Mouse (Mus musculus): ENCODE data around the gene Inafm2. TPM values are rescaled to one million over a fixed set of nuclear protein-coding genes. Genes with fewer than 3 reads are reported as not detected.

The Inafm2 gene
- polyA plus RNA-seq, 1 experiment from 2014 or later = 46.7 TPM

DNA sequence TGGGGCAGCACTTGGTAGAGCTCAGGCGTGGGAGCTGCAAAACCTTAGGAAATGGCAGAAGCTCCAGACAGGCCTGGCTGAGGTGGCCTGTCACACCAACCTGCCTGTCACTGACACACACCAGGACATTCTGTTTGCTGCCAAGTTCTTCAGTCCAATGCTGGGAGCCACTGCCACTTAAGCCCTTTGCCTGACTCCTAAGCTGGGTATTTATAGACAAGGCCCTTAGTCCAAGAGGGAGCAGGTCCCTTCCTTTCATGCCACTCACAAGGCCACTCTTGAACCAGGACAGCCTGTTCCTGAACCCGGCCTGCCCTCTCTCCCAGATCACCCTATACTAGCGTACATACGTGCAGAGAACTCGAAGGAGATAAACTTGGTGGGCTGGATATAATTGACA, 28.9 kb upstream of the Inafm2 start:
- Histone ChIP-seq H3K27ac (ENCODE audit: low read depth, low read length) (peak overlapping the region; percentile 87), H3K4me1 (ENCODE audit: control insufficient read depth, insufficient read depth, low read length) (peaks cover 26% of the 10 kb centered on the region), H3K27me3 (ENCODE audit: control insufficient read depth, insufficient read depth, low read length) (peaks cover 15% of the 10 kb centered on the region), H3K36me3 (ENCODE audit: control insufficient read depth, insufficient read depth, low read length) (no peaks in the 10 kb centered on the region), H3K4me3 (ENCODE audit: low read depth, low read length) (no peak overlapping the region), H3K4me2 (no peak overlapping the region), H3K9me3 (replicated peaks; ENCODE audit: control insufficient read depth, low read length) (no peaks in the 10 kb centered on the region), H3K9ac (ENCODE audit: low read depth, low read length) (no peak overlapping the region)
- ATAC-seq (replicated peaks; ENCODE audit: insufficient number of reproducible peaks, low FRiP score, low TSS enrichment) = peak; percentile 67
- 44% methylated on average over 5 of the region's 5 CpGs for WGBS (ENCODE audit: insufficient replicate concordance)

DNA sequence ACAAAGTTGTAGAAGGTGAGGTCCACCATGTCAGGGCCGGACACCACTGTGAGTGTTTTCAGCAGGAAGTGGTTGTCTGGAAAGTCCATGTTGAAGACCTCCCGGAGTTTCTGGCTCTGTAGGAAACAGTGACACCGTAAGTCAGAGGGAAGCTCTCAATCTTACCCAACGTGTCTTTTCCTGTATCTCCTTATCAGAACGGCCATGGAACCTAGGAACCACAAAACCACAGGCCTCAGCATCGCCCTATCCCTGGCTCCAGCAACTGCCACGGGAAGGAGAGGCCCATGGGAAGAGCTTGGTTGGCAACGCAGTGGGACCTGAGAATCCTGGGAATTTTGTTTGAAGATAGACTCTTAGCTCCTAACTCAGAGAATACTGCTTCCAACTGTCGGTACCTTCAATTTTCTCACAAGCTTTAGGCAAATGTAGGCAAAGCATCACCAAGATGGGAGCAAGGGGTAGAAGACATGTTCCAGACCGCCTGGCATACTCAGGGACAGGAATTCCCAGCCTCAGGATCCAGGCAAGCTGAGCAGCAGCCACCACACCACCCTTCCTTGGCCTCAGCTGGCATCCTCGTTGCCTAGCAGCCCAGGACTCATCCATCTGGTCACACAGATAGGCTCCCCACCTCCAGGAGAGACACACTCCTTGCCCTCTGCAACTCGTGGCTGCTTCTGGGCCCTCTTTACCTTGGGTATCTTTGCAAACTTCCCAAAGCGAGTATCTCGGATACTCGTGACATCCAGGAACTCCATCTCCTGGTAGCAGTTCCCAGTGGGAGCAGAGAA, 21.7 kb upstream of the Inafm2 start:
- Histone ChIP-seq H3K27ac (ENCODE audit: low read depth, low read length) (no peak overlapping the region), H3K36me3 (ENCODE audit: control insufficient read depth, insufficient read depth, low read length) (no peaks in the 10 kb centered on the region)

DNA sequence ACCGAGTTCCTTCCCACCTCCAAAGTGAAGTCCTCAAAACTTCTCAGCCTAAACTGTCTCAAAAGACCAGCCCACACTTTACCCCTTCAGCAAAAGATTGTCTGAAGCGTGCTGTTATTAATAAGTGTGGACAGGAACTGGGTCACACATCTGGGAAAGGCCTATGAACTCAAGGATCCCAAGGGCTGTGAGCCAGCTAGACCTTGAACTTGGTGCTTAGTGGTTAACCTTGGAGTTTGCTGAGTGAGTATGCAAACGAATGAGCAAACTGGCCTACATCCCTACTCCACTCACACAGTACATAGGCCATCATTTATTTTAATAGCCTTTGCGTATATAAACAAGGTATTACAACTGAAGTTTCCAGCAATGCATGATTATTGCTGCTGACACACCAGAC, 20.0 kb upstream of the Inafm2 start:
- no peaks in the 10 kb centered on the region for H3K36me3 ChIP-seq (ENCODE audit: control insufficient read depth, insufficient read depth, low read length)
- peaks cover 8% of the 10 kb centered on the region for H3K27me3 ChIP-seq (ENCODE audit: control insufficient read depth, insufficient read depth, low read length)
- peaks cover 40% of the 10 kb centered on the region for H3K4me1 ChIP-seq (ENCODE audit: control insufficient read depth, insufficient read depth, low read length)
- 80% methylated on average over 4 of the region's 4 CpGs for WGBS (ENCODE audit: insufficient replicate concordance)
- no peak overlapping the region for H3K9ac ChIP-seq (ENCODE audit: low read depth, low read length)
- ATAC-seq (replicated peaks; ENCODE audit: insufficient number of reproducible peaks, low FRiP score, low TSS enrichment) = no peak
- no peak overlapping the region for H3K27ac ChIP-seq (ENCODE audit: low read depth, low read length)
- no peak overlapping the region for H3K4me2 ChIP-seq
- no peaks in the 10 kb centered on the region for H3K9me3 ChIP-seq (replicated peaks; ENCODE audit: control insufficient read depth, low read length)
- no peak overlapping the region for H3K4me3 ChIP-seq (ENCODE audit: low read depth, low read length)

More for the DNA sequence above, 21.7 kb upstream of the Inafm2 start:
- Histone ChIP-seq H3K9ac (ENCODE audit: low read depth, low read length) (no peak overlapping the region), H3K4me1 (ENCODE audit: control insufficient read depth, insufficient read depth, low read length) (peaks cover 28% of the 10 kb centered on the region), H3K9me3 (replicated peaks; ENCODE audit: control insufficient read depth, low read length) (no peaks in the 10 kb centered on the region), H3K27me3 (ENCODE audit: control insufficient read depth, insufficient read depth, low read length) (peaks cover 8% of the 10 kb centered on the region), H3K4me3 (ENCODE audit: low read depth, low read length) (no peak overlapping the region), H3K4me2 (no peak overlapping the region)
- no peak for ATAC-seq (replicated peaks; ENCODE audit: insufficient number of reproducible peaks, low FRiP score, low TSS enrichment)
- 60% methylated on average over 15 of the region's 15 CpGs for WGBS (ENCODE audit: insufficient replicate concordance)

- 77% methylated on average over 2 of the region's 2 CpGs for WGBS (ENCODE audit: insufficient replicate concordance)
- Histone ChIP-seq H3K27me3 (ENCODE audit: control insufficient read depth, insufficient read depth, low read length) (peaks cover 13% of the 10 kb centered on the region), H3K4me2 (no peak overlapping the region), H3K9ac (ENCODE audit: low read depth, low read length) (no peak overlapping the region), H3K4me1 (ENCODE audit: control insufficient read depth, insufficient read depth, low read length) (peaks cover 40% of the 10 kb centered on the region), H3K36me3 (ENCODE audit: control insufficient read depth, insufficient read depth, low read length) (no peaks in the 10 kb centered on the region), H3K27ac (ENCODE audit: low read depth, low read length) (no peak overlapping the region), H3K9me3 (replicated peaks; ENCODE audit: control insufficient read depth, low read length) (no peaks in the 10 kb centered on the region), H3K4me3 (ENCODE audit: low read depth, low read length) (no peak overlapping the region)
- ATAC-seq (replicated peaks; ENCODE audit: insufficient number of reproducible peaks, low FRiP score, low TSS enrichment) = no peak
Observed at GRCm38 (mm10) chr2:118726873-118727272, 18.7 kb upstream of the Inafm2 start.

- H3K36me3 ChIP-seq (ENCODE audit: control insufficient read depth, insufficient read depth, low read length) = no peaks in the 10 kb centered on the region
- peak overlapping the region; percentile 10; the same call in 1 of the 2 replicates for H3K4me3 ChIP-seq (ENCODE audit: low read depth, low read length)
- H3K27me3 ChIP-seq (ENCODE audit: control insufficient read depth, insufficient read depth, low read length) = peaks cover 15% of the 10 kb centered on the region
- 0 out of 2 replicates have a peak overlapping the region, but pooled peaks have one; percentile 34 for H3K9ac ChIP-seq (ENCODE audit: low read depth, low read length)
- peaks cover 36% of the 10 kb centered on the region for H3K4me1 ChIP-seq (ENCODE audit: control insufficient read depth, insufficient read depth, low read length)
- 11% methylated on average over 9 of the region's 9 CpGs for WGBS (ENCODE audit: insufficient replicate concordance)
- H3K4me2 ChIP-seq = peak overlapping the region; percentile 42
- no peak overlapping the region for H3K27ac ChIP-seq (ENCODE audit: low read depth, low read length)
- 0 out of 2 replicates have a peak, but pooled peaks have one; percentile 13 for ATAC-seq (replicated peaks; ENCODE audit: insufficient number of reproducible peaks, low FRiP score, low TSS enrichment)
- H3K9me3 ChIP-seq (replicated peaks; ENCODE audit: control insufficient read depth, low read length) = no peaks in the 10 kb centered on the region
Observed at GRCm38 (mm10) chr2:118727911-118728310, 17.6 kb upstream of the Inafm2 start.

DNA sequence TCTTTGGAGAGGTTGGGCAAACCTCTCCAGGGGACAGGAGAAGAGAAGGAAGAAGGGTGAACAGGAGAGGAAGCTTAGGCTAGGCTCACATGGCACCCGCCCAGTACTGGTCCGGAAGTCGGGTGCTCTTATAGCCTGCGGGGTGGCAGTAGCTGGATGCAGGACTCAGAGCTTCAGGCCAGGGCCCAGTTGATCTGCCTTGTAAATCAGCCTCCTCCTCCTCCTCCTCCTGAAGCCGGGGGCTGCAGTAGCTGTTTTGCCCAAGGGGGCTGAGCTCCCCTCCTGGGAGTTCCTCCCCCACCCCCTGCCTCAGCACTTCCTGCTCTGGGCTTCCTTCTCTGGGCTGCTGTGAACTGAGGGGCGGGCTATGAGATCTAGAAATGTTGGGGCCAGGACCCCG, 17.2 kb upstream of the Inafm2 start, which contains the start of gene Plcb2:
TSS of gene Plcb2 (minus strand) at position 102 of the 400 bp plus-strand sequence.
- Histone ChIP-seq H3K9me3 (replicated peaks; ENCODE audit: control insufficient read depth, low read length) (no peaks in the 10 kb centered on the region), H3K9ac (ENCODE audit: low read depth, low read length) (0 out of 2 replicates have a peak within 1 kb of the TSS, but pooled peaks have one; percentile 34), H3K4me2 (peak within 1 kb of the TSS; percentile 42), H3K36me3 (ENCODE audit: control insufficient read depth, insufficient read depth, low read length) (no peaks in the 10 kb centered on the region), H3K4me3 (ENCODE audit: low read depth, low read length) (peak within 1 kb of the TSS; percentile 10; the same call in 1 of the 2 replicates), H3K4me1 (ENCODE audit: control insufficient read depth, insufficient read depth, low read length) (peaks cover 31% of the 10 kb centered on the region), H3K27ac (ENCODE audit: low read depth, low read length) (no peak within 1 kb of the TSS), H3K27me3 (ENCODE audit: control insufficient read depth, insufficient read depth, low read length) (peaks cover 16% of the 10 kb centered on the region)
- WGBS (ENCODE audit: insufficient replicate concordance) = 18% methylated on average over 7 of the region's 7 CpGs
- 0 out of 2 replicates have a peak, but pooled peaks have one; percentile 10 for ATAC-seq (replicated peaks; ENCODE audit: insufficient number of reproducible peaks, low FRiP score, low TSS enrichment)

- WGBS (ENCODE audit: insufficient replicate concordance) = 31% methylated on average over 4 of the region's 4 CpGs
- peaks cover 28% of the 10 kb centered on the region for H3K4me1 ChIP-seq (ENCODE audit: control insufficient read depth, insufficient read depth, low read length)
- H3K4me3 ChIP-seq (ENCODE audit: low read depth, low read length) = no peak overlapping the region
- H3K9ac ChIP-seq (ENCODE audit: low read depth, low read length) = no peak overlapping the region
- no peak overlapping the region for H3K27ac ChIP-seq (ENCODE audit: low read depth, low read length)
- ATAC-seq (replicated peaks; ENCODE audit: insufficient number of reproducible peaks, low FRiP score, low TSS enrichment) = no peak
- H3K9me3 ChIP-seq (replicated peaks; ENCODE audit: control insufficient read depth, low read length) = no peaks in the 10 kb centered on the region
- no peaks in the 10 kb centered on the region for H3K36me3 ChIP-seq (ENCODE audit: control insufficient read depth, insufficient read depth, low read length)
- no peak overlapping the region for H3K4me2 ChIP-seq
- H3K27me3 ChIP-seq (ENCODE audit: control insufficient read depth, insufficient read depth, low read length) = peaks cover 24% of the 10 kb centered on the region
Observed at GRCm38 (mm10) chr2:118729194-118729593, 16.4 kb upstream of the Inafm2 start.

DNA sequence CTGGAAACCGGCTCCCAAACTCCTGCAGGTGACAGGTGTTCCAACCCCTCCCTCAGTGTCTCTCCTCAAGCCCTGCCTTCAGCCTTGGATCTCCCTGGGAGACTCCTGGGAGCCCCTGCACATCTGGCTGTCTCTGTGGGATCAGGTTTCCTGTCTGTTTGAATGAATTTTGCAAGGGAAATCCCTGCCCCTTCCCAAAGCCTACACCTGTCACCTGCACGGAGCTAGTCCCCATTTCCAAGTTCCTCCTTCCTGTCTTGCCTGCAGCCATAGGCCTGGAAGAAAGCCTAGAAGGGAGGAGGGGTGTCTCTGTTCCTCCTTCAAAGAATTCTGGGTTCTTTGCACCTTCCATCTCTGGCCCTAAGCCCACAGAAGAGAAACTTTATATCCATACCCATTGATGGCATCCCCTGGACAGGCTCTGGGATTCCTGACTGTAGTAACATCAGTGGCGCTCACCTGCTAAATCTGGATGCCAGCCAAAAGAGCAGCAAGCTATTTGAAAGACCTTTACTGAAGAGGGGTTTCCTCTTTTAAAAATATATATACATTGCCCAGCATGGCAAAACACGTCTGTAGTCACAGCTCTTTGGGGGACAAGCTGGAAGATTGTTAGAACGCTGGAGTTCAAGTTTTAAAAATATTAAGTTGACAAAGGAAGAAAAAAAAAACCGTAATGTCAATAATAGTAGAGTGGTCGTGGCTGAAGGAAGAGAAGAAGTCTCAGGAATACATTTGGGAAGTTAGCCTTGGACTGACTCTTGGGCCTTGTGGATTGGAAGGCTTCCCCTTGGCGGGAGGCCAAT, 15.5 kb upstream of the Inafm2 start:
- no peak for ATAC-seq (replicated peaks; ENCODE audit: insufficient number of reproducible peaks, low FRiP score, low TSS enrichment)
- H3K9ac ChIP-seq (ENCODE audit: low read depth, low read length) = no peak overlapping the region
- no peaks in the 10 kb centered on the region for H3K36me3 ChIP-seq (ENCODE audit: control insufficient read depth, insufficient read depth, low read length)
- no peak overlapping the region for H3K4me2 ChIP-seq
- H3K9me3 ChIP-seq (replicated peaks; ENCODE audit: control insufficient read depth, low read length) = no peaks in the 10 kb centered on the region
- 23% methylated on average over 8 of the region's 8 CpGs for WGBS (ENCODE audit: insufficient replicate concordance)
- H3K27me3 ChIP-seq (ENCODE audit: control insufficient read depth, insufficient read depth, low read length) = peaks cover 21% of the 10 kb centered on the region
- H3K4me3 ChIP-seq (ENCODE audit: low read depth, low read length) = no peak overlapping the region
- peaks cover 25% of the 10 kb centered on the region for H3K4me1 ChIP-seq (ENCODE audit: control insufficient read depth, insufficient read depth, low read length)
- H3K27ac ChIP-seq (ENCODE audit: low read depth, low read length) = no peak overlapping the region
